Mouse (Mus musculus) lung, embryonic 15.5 days (tissue): ENCODE results near the gene 4632433K11Rik. TPM values are rescaled to one million over a fixed set of nuclear protein-coding genes. Genes with fewer than 3 reads are reported as not detected.

Experiments
- ATAC-seq: fragments of 200-750 bp; cut with Nextera tagmentation; 2 replicates; pipeline ENCODE4 v1.8.0; 2017; ENCODE audit warnings: moderate number of reproducible peaks, borderline replicate concordance; ENCODE audit not compliant: low FRiP score, low TSS enrichment; ENCODE audit errors: extremely low read depth
- H3K27ac ChIP-seq: fragments of 300-500 bp; sonication (generic); 2 replicates; pipeline ENCODE4 v1.5.1; 2015; ENCODE audit warnings: moderate library complexity, mild to moderate bottlenecking, inconsistent platforms
- H3K27me3 ChIP-seq: fragments of 300-500 bp; sonication (generic); 2 replicates; pipeline ENCODE4 v1.6.1; 2015; ENCODE audit warnings: inconsistent platforms
- H3K36me3 ChIP-seq: fragments of 300-500 bp; sonication (generic); 2 replicates; pipeline ENCODE4 v1.6.1; 2015; ENCODE audit warnings: inconsistent platforms
- H3K4me1 ChIP-seq: fragments of 300-500 bp; sonication (generic); 2 replicates; pipeline ENCODE4 v1.6.1; 2015; ENCODE audit warnings: inconsistent platforms
- H3K4me2 ChIP-seq: fragments of 300-500 bp; sonication (generic); 2 replicates; pipeline ENCODE4 v1.6.1; 2015; ENCODE audit warnings: inconsistent platforms, mild to moderate bottlenecking, moderate library complexity
- H3K4me3 ChIP-seq: fragments of 300-500 bp; sonication (generic); 2 replicates; pipeline ENCODE4 v1.5.1; 2015; ENCODE audit warnings: mild to moderate bottlenecking, inconsistent platforms
- H3K9ac ChIP-seq: fragments of 300-500 bp; sonication (generic); 2 replicates; pipeline ENCODE4 v1.6.1; 2015; ENCODE audit warnings: inconsistent platforms
- H3K9me3 ChIP-seq: fragments of 300-500 bp; sonication (generic); 2 replicates; pipeline ENCODE4 v1.6.1; 2016; ENCODE audit warnings: inconsistent platforms
- WGBS: fragments of 180-500 bp; shearing (Covaris S2); methylation state at CpG from one replicate; pipeline ENCODE4 v1.1.7; 2015; 5-methylcytosine and 5-hydroxymethylcytosine counted together
- polyA plus RNA-seq: library from polyadenylated mRNA; unstranded; fragments of >200 nt; fragmentation: Nextera tagmentation; extraction: Ambion mirVana; gene quantifications from 2 replicates; pipeline ENCODE4 v1.2.1, GENCODE M21; 2015

The 4632433K11Rik gene
- polyA plus RNA-seq, 1 experiment from 2014 or later = not detected

DNA sequence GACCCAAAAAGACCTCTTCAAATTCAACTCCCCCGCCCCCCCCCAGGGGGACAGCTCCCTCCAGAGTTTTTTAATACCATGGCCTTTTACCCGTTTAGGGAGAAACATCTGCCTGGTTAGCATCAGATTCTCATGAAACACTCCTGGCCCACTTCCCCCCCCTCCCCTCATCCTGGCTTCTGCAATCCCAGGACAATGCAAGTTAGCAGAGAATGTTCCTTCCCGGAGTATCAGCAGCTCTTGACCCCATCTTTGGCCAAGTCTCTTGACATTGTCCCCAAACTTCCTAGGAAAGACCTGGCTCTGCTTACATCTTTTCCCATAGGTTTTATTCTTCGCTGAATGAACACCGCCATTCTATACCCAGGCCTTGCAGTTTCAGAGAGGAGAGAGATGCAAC, 12.7 kb upstream of the 4632433K11Rik start:
- Histone ChIP-seq H3K27me3 (no peaks in the 10 kb centered on the region), H3K4me3 (peak overlapping the region; percentile 81), H3K36me3 (peaks cover 42% of the 10 kb centered on the region), H3K4me1 (peaks cover 20% of the 10 kb centered on the region), H3K9me3 (no peaks in the 10 kb centered on the region), H3K4me2 (peak overlapping the region; percentile 77), H3K9ac (peak overlapping the region; percentile 93), H3K27ac (peak overlapping the region; percentile 98)
- ATAC-seq = no peak
- 43% methylated on average over 5 of the region's 5 CpGs for WGBS

DNA sequence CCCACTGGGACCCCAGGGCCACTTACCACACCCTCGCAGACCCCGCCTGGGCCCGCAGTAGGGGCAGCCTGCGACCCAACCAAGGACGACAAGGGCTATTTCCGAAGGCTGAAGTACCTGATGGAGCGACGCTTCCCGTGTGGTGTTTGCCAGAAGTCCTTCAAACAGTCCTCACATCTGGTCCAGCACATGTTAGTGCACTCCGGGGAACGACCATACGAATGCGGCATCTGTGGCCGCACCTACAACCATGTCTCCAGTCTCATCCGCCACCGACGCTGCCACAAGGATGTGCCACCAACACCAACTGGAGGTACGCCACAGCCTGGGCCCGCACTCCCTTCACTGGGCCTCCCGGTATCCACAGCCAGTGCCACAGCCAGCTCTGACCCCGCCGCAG, 4.4 kb upstream of the 4632433K11Rik start:
- Histone ChIP-seq H3K4me3 (no peak overlapping the region), H3K27me3 (no peaks in the 10 kb centered on the region), H3K4me1 (no peaks in the 10 kb centered on the region), H3K4me2 (no peak overlapping the region), H3K27ac (no peak overlapping the region), H3K36me3 (peaks cover 87% of the 10 kb centered on the region), H3K9ac (no peak overlapping the region), H3K9me3 (peaks cover 30% of the 10 kb centered on the region)
- ATAC-seq = no peak
- WGBS = 96% methylated on average over 22 of the region's 22 CpGs

DNA sequence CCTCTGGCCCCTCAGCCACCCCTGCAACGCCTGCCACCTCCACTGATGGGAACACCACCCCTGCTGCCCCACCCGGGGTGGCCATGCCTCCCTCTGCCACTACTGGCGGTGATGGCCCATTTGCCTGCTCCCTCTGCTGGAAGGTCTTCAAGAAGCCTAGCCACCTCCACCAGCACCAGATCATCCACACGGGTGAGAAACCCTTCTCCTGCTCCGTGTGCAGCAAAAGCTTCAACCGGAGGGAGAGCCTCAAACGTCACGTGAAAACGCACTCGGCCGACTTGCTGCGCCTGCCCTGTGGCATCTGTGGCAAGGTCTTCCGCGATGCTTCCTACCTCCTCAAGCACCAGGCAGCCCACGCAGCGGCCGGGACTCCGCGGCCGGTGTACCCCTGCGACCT, 4.0 kb upstream of the 4632433K11Rik start:
- no peak for ATAC-seq
- H3K27ac ChIP-seq = no peak overlapping the region
- peaks cover 87% of the 10 kb centered on the region for H3K36me3 ChIP-seq
- peaks cover 30% of the 10 kb centered on the region for H3K9me3 ChIP-seq
- H3K9ac ChIP-seq = no peak overlapping the region
- no peak overlapping the region for H3K4me2 ChIP-seq
- 92% methylated on average over 21 of the region's 21 CpGs for WGBS
- no peak overlapping the region for H3K4me3 ChIP-seq
- H3K27me3 ChIP-seq = no peaks in the 10 kb centered on the region
- no peaks in the 10 kb centered on the region for H3K4me1 ChIP-seq

DNA sequence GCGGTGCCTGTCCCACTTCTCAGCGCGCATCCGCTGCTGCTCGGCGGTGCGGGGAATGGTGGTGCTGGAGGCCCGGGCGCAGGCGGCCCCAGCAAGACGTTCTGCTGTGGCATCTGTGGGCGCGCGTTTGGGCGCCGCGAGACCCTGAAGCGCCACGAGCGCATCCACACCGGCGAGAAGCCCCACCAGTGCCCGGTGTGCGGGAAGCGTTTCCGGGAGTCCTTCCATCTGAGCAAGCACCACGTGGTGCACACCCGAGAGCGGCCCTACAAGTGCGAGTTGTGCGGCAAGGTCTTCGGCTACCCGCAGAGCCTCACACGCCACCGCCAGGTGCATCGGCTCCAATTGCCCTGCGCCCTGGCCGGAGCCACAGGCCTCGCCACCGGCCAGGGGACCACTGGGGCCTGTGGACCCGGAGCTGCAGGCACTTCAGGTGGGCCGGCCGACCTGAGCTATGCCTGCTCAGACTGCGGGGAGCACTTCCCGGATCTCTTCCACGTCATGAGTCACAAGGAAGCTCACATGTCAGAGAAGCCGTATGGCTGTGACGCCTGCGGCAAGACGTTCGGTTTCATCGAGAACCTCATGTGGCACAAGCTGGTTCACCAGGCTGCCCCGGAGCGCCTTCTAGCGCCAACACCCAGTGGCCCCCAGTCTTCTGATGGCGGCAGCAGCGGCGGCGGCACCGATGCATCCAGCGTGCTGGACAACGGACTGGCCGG, 3.2 kb upstream of the 4632433K11Rik start:
- WGBS = 88% methylated on average over 63 of the region's 63 CpGs
- Histone ChIP-seq H3K4me3 (no peak overlapping the region), H3K36me3 (peaks cover 89% of the 10 kb centered on the region), H3K9me3 (peaks cover 30% of the 10 kb centered on the region), H3K4me2 (no peak overlapping the region), H3K4me1 (no peaks in the 10 kb centered on the region), H3K9ac (no peak overlapping the region), H3K27ac (no peak overlapping the region), H3K27me3 (no peaks in the 10 kb centered on the region)
- ATAC-seq = no peak

DNA sequence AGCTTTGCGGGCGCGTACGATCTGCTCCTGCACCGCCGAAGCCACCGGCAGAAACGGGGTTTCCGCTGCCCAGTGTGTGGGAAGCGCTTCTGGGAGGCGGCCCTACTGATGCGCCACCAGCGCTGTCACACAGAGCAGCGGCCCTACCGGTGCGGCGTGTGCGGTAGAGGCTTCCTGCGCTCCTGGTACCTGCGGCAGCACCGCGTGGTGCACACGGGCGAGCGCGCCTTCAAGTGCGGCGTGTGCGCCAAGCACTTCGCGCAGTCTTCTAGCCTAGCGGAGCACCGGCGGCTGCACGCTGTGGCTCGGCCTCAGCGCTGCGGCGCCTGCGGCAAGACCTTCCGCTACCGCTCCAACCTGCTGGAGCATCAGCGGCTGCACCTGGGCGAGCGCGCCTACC, 2.4 kb upstream of the 4632433K11Rik start:
- WGBS = 83% methylated on average over 46 of the region's 46 CpGs
- peaks cover 30% of the 10 kb centered on the region for H3K9me3 ChIP-seq
- no peak for ATAC-seq

DNA sequence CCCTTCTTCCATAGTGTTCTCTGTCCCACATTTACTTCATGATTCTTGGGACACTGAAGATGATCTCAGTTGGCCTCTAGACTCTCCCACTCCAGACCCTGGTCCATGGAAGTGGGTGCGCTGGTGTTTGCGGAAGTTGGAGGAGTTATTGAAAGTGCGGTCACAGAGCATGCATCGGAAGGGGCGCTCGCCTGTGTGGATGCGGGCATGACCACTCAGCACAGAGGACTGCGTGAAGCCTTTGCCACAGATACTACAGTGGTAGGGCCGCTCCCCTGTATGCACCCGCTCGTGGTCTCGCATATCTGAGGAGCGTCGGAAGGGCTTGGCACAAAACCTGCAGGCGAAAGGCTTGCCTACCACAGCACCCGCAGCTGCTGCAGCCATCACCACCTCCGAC, 1.7 kb downstream of the 4632433K11Rik start:
- Histone ChIP-seq H3K27me3 (no peaks in the 10 kb centered on the region), H3K27ac (no peak overlapping the region), H3K4me1 (0 out of 2 replicates have a peak, but pooled peaks cover 6% of the 10 kb centered on the region), H3K9ac (no peak overlapping the region), H3K4me2 (no peak overlapping the region), H3K36me3 (peaks cover 57% of the 10 kb centered on the region), H3K9me3 (peaks cover 17% of the 10 kb centered on the region), H3K4me3 (no peak overlapping the region)
- ATAC-seq = no peak
- WGBS = 96% methylated on average over 17 of the region's 17 CpGs

More for the DNA sequence above, 2.4 kb upstream of the 4632433K11Rik start:
- peaks cover 90% of the 10 kb centered on the region for H3K36me3 ChIP-seq
- no peaks in the 10 kb centered on the region for H3K4me1 ChIP-seq
- H3K27ac ChIP-seq = no peak overlapping the region
- H3K27me3 ChIP-seq = no peaks in the 10 kb centered on the region
- H3K4me3 ChIP-seq = no peak overlapping the region
- H3K9ac ChIP-seq = no peak overlapping the region
- no peak overlapping the region for H3K4me2 ChIP-seq

DNA sequence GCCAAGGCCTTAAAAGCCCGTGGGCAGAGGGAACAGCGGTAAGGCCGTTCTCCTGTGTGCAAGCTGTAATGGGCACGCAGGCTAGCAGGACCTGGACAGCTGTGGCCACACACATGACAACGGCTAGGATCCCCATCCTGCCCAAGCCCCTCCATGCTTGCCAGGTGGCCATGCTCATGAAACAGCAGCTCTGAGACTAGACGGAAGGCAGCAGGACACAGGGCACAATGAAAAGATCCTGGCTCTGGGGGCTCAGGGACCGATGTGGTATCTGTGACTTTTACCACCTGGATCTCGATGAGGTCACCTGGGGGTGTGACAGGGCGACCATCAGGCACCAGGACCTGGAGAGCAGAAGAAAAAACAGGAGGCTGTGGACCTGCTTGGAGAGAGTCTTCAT, 2.2 kb downstream of the 4632433K11Rik start:
- Histone ChIP-seq H3K36me3 (peaks cover 52% of the 10 kb centered on the region), H3K4me1 (0 out of 2 replicates have a peak, but pooled peaks cover 6% of the 10 kb centered on the region), H3K4me2 (no peak overlapping the region), H3K27ac (no peak overlapping the region), H3K9me3 (peaks cover 12% of the 10 kb centered on the region), H3K27me3 (no peaks in the 10 kb centered on the region), H3K4me3 (no peak overlapping the region), H3K9ac (no peak overlapping the region)
- 87% methylated on average over 9 of the region's 9 CpGs for WGBS
- no peak for ATAC-seq

DNA sequence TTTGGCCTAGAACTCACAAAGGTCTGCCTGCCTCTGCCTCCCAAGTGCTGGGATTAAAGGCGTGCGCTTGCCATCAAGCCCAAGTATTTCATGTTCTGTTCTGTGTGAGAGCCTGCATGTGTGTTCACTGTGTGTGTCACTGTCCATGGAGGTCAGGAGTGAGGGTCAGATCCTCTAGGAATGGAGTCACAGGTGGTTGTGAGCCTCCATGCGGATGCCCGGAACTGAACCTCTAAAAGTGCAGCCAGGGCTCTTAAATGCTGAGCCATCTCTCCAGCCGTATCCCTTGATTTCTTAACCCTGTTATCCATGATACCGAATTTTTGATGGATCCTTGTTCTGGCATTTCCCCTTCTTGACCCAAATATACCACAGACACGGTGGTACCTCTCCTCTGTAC, 3.1 kb downstream of the 4632433K11Rik start:
- ATAC-seq = no peak

DNA sequence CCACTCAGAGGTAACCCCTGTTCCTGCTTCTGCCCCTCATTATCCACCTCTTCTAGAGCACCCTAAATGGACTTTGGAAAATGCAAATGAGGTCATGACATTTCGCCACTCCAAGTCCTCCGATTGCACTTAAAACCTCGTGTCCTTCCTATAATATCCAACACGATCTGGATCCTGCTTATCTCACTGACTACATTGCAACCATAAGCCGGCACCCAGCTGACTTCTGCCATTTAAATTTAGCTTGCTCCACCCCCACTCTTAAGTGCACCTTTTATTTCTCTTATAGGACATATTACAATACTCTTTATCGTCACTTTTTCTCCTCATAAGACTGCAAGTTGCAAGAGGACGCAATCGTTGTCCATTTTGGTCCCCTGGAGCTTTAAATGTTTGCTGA, 3.5 kb downstream of the 4632433K11Rik start:
- no peak for ATAC-seq
- Histone ChIP-seq H3K4me3 (peak overlapping the region; percentile 78), H3K9me3 (no peaks in the 10 kb centered on the region), H3K27me3 (no peaks in the 10 kb centered on the region), H3K27ac (peak overlapping the region; percentile 96), H3K4me2 (peak overlapping the region; percentile 57), H3K4me1 (0 out of 2 replicates have a peak, but pooled peaks cover 6% of the 10 kb centered on the region), H3K9ac (no peak overlapping the region), H3K36me3 (peaks cover 39% of the 10 kb centered on the region)
- 84% methylated on average over 8 of the region's 8 CpGs for WGBS

More for the DNA sequence above, 3.1 kb downstream of the 4632433K11Rik start:
- Histone ChIP-seq H3K27ac (no peak overlapping the region), H3K9ac (no peak overlapping the region), H3K4me2 (no peak overlapping the region), H3K4me1 (0 out of 2 replicates have a peak, but pooled peaks cover 6% of the 10 kb centered on the region), H3K27me3 (no peaks in the 10 kb centered on the region), H3K9me3 (peaks cover 3% of the 10 kb centered on the region; the same call in 1 of the 2 replicates), H3K4me3 (no peak overlapping the region), H3K36me3 (peaks cover 43% of the 10 kb centered on the region)
- 89% methylated on average over 7 of the region's 7 CpGs for WGBS

DNA sequence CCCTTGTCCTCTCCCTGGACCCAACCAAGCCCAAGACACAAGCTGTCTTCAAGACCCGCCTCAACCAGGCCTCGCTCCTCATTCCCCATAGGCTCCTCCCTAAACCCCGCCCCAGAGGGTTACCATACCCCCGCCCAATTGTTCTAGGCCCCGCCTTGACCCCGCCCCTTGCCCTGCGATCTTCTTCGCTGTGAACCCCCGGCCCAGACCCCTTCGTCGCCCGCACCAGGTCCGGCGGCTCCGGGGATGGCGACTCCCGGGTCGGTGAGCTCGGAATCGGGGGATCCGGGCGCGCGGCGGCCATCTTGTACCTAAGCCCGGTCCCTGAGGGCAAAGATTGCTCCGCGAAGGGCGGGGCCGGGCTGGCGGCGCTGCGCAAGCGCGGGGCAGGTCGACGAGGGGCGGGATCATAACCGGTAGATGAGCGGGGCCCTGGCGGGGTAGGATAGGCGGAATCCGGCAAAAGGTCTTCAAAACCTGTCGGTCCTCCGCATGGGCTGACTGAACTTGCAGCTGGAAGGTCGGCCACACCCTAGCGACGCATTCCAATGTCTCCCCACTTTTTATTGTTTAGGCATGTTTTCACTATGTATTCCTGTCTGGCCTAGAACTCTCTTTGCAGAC, 4.3 kb downstream of the 4632433K11Rik start, which contains the start of gene Zfp784:
TSS of gene Zfp784 (minus strand) at position 338 of the 624 bp plus-strand sequence.
- no peaks in the 10 kb centered on the region for H3K9me3 ChIP-seq
- peak within 1 kb of the TSS; percentile 57 for H3K4me2 ChIP-seq
- peak; percentile 96 for ATAC-seq
- peaks cover 31% of the 10 kb centered on the region for H3K36me3 ChIP-seq
- 0 out of 2 replicates have a peak, but pooled peaks cover 6% of the 10 kb centered on the region for H3K4me1 ChIP-seq
- no peaks in the 10 kb centered on the region for H3K27me3 ChIP-seq
- peak within 1 kb of the TSS; percentile 78 for H3K4me3 ChIP-seq
- under 1% methylated on average over 48 of the region's 48 CpGs for WGBS
- peak within 1 kb of the TSS; percentile 96 for H3K27ac ChIP-seq
- peak within 1 kb of the TSS; percentile 80 for H3K9ac ChIP-seq

DNA sequence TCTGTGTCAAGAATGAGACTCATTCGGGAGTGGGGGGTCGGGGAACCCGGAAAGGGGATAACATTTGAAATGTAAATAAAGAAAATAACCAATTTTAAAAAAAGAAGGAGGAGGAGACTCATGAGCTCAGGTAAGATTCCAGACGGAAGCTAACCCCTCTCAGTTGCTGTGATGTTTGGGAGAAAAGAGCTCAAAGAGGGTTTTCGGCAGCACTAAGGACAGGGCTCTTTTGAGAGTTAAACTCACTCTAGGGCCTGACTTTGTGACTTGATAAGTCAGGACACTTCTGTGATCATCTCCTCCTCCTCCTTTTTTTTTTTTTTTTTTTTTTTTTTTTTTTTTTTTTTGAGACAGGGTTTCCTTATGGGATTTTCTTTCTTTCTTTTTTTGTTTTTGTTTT, 5.0 kb downstream of the 4632433K11Rik start:
- Histone ChIP-seq H3K27ac (peak overlapping the region; percentile 96; the same call in 1 of the 2 replicates), H3K4me2 (peak overlapping the region; percentile 57), H3K36me3 (peaks cover 24% of the 10 kb centered on the region), H3K4me3 (peak overlapping the region; percentile 78), H3K4me1 (0 out of 2 replicates have a peak, but pooled peaks cover 6% of the 10 kb centered on the region), H3K27me3 (no peaks in the 10 kb centered on the region), H3K9ac (peak overlapping the region; percentile 80), H3K9me3 (no peaks in the 10 kb centered on the region)
- no peak for ATAC-seq
- 16% methylated on average over 5 of the region's 5 CpGs for whole genome bisulfite sequencing

DNA sequence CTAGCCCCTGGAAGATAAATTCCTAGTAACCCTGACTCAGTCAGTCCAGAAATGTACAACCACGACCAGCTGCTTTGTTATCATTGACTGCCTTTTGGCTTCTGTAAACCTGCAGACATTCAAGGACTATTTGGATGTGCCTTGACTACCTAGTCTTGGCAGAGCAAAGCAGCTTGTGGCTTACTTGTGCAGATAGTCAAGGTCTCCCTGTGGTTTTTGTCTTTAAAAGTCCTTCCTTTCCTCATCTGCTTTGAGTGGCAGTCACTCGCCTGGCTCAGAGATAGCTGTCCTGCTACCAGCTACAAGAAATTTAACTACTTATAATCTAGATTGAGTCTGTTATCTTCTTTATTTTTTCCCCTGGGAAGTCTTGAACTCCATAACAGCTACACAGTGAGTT, 11.1 kb downstream of the 4632433K11Rik start:
- WGBS = 76% methylated on average over 2 of the region's 2 CpGs
- Histone ChIP-seq H3K36me3 (no peaks in the 10 kb centered on the region), H3K4me3 (no peak overlapping the region), H3K4me2 (no peak overlapping the region), H3K27me3 (no peaks in the 10 kb centered on the region), H3K27ac (no peak overlapping the region), H3K9me3 (no peaks in the 10 kb centered on the region), H3K9ac (no peak overlapping the region), H3K4me1 (no peaks in the 10 kb centered on the region)
- ATAC-seq = no peak
